Mouse (Mus musculus) c-Kit-positive CD71-negative TER-119-negative erythroid progenitor cells, embryonic 14.5 days (primary cell): Measurements from ENCODE around the gene Gbf1.

Experiments used
- DNase-seq: peaks from one replicate; pipeline ENCODE4 v3.0.0-alpha.2; 2013; ENCODE audit warnings: low read depth

The Gbf1 gene

DNA sequence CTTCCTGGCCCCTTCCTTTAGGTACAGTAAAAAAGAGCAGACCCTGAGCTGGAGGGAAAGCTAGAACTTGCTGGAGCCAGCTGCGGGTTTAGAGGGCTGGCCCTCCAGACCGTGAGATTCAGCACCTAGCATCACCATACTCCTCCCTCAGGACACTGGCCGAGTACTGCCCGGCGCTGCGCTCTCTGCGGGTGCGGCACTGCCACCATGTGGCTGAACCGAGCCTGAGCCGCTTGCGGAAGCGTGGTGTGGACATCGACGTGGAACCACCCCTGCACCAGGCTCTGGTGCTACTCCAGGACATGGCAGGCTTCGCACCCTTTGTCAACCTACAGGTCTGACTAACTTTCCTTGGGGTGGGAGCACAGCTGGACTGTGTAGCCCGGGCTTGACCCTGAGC is 177.6 kb downstream of the Gbf1 start:
- no peak for DNase-seq

DNA sequence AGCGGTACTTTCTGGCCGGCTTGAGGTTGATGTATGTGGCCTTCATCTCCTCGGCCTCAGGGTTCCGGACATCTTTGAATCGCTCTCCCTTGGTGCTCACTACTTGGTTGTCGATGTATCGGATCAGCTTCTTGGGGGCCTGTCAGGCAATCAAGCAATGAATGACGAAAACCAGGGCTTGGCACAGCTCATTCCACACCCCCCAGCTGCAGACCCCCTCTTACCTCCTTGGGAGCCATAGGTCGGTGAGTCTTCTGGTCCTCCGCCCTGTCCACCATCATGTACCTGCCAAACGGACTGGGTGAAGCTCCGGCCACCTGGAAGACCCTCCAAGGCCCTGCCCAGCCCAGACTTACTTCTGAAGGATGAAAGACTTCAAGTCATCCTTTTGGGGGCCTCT is 178.4 kb downstream of the Gbf1 start:
- DNase-seq: no peak

DNA sequence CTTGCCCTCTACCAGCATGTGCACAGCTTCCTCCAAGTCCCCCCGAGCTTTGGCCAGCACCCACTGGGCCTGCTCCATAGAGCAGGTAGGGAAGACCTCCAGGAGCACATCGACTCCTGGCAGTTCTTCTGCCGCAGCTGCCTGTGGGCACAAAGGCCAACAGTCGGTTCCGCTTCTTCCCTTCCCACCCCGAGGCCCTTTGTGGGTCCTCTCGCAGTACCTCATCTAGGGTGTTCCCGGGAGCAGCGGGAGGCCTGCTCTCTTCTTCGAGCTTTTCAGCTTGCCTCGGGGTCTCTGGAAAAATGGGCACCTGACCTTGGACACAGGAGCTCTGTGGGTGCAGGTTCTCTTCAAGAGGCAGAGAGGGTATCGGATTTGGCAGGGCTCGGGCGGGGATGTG is 179.0 kb downstream of the Gbf1 start:
- no peak for DNase-seq

DNA sequence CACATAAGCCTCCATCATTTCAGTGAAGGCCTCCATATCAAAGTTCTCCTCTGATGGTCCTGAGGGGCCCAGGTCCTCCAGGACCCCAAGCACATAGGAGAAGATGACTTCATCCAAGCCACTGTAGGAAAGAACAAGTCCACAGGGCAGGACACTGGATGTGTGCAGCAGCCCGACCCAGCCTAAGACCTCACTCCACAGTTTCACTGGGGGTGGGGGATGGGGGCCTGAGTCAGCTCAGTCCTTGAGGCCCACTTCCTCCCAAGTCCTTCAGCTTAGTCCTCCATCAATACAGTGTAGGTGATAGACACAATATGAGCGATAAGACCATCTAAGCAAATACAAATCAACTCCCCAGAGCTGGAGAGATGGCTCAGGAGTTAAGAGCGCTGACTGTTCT is 179.6 kb downstream of the Gbf1 start:
- no peak for DNase-seq

DNA sequence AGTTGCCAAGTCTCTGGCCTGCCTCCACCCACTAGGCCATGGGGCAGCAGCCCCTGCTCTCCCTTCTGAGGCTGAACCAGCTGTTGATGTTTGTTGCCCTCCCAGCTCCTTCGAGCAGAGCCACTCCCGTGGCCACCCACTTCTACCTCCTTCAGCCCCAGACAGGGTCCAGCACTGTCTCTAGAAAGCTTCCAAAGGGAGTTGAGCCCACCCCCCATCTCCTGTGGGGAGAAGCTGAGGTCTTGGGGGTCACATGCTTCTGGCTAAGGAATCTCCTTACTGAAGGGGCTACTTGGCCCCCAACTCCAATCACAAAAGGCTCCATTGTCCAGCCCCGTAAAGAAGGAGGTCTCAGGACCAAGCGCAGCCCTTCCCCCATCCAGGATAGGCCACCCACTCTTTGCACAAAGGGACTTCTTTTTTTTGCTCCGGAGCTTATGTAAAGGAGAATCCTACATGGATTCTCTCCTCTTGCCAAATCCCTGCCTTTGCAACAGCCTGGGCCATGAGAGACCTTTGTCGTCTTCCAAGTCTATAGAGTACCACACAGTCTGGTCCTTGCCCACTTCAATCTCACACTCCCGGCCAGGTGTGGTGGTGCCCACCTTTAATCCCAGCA is 180.5 kb downstream of the Gbf1 start:
- DNase-seq: no peak

DNA sequence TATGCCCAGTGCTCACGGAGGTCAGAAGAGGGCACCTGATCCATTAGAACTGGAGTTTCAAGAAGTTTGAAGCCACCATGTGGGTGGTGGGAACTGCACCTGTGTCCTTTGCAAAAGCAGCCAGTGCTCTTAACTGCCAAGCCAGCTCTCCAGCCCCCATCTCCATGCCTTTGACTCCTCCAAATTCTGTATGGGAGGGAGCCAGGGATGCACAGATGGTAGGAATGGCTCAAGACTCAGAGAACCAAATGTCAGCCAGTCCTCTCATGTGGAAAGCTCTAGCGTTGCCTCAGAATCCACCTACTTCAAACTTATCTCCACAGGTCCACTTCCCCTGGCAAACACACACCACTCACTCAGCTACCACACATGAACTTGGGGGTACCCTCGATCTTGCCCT is 181.6 kb downstream of the Gbf1 start:
- no peak for DNase-seq
